Mouse (Mus musculus) hindbrain, embryonic 16.5 days (tissue): ENCODE data around the gene Acacb. TPM values are rescaled to one million over a fixed set of nuclear protein-coding genes. Genes with fewer than 3 reads are reported as not detected.

Experiments
- ATAC-seq: fragments of 200-750 bp; cut with Nextera tagmentation; 2 replicates; pipeline ENCODE4 v1.8.0; 2017; ENCODE audit warnings: moderate TSS enrichment, moderate library complexity
- H3K27ac ChIP-seq: fragments of 300-500 bp; sonication (generic); 2 replicates; pipeline ENCODE4 v1.5.1; 2014; ENCODE audit warnings: low read depth, mild to moderate bottlenecking, control low read depth, low read length, moderate library complexity
- H3K27me3 ChIP-seq: fragments of 300-500 bp; sonication (generic); replicated peaks from 2 replicates; pipeline ENCODE4 v1.6.1; 2014; ENCODE audit warnings: low read length; ENCODE audit not compliant: control insufficient read depth, insufficient read depth
- H3K36me3 ChIP-seq: fragments of 300-500 bp; sonication (generic); 2 replicates; pipeline ENCODE4 v1.6.1; 2014; ENCODE audit warnings: mild to moderate bottlenecking, low read length, moderate library complexity, mixed read lengths; ENCODE audit not compliant: control insufficient read depth, insufficient read depth
- H3K4me1 ChIP-seq: fragments of 300-500 bp; sonication (generic); 2 replicates; pipeline ENCODE4 v1.6.1; 2014; ENCODE audit warnings: low read depth, low read length; ENCODE audit not compliant: control insufficient read depth, insufficient read depth
- H3K4me2 ChIP-seq: fragments of 300-500 bp; sonication (generic); 2 replicates; pipeline ENCODE4 v1.6.1; 2014; ENCODE audit warnings: mild to moderate bottlenecking, low read length, control low read depth, moderate library complexity
- H3K4me3 ChIP-seq: fragments of 300-500 bp; sonication (generic); 2 replicates; pipeline ENCODE4 v1.5.1; 2014; ENCODE audit warnings: mild to moderate bottlenecking, low read length, control low read depth, moderate library complexity
- H3K9ac ChIP-seq: fragments of 300-500 bp; sonication (generic); 2 replicates; pipeline ENCODE4 v1.6.1; 2014; ENCODE audit warnings: low read depth, mild to moderate bottlenecking, control low read depth, low read length, moderate library complexity
- H3K9me3 ChIP-seq: fragments of 300-500 bp; sonication (generic); 2 replicates; pipeline ENCODE4 v1.6.1; 2014; ENCODE audit warnings: mild to moderate bottlenecking, low read length, moderate library complexity; ENCODE audit not compliant: control insufficient read depth
- WGBS: fragments of 180-500 bp; shearing (Covaris S2); extraction: QIAGEN DNeasy Blood & Tissue Kit; methylation state at CpG from one replicate; pipeline ENCODE4 v1.1.7; 2014; 5-methylcytosine and 5-hydroxymethylcytosine counted together
- polyA plus RNA-seq: library from polyadenylated mRNA; unstranded; fragments of >200 nt; fragmentation: Nextera tagmentation; extraction: Ambion mirVana; gene quantifications from 2 replicates; pipeline ENCODE4 v1.2.1, GENCODE M21; 2015

Acacb gene
- polyA plus RNA-seq, 1 experiment from 2014 or later = 5.4 TPM

GRCm38 (mm10) chr5:114131521-114131840 lies 14.9 kb upstream of the Acacb start:
- H3K9me3 ChIP-seq = no peaks in the 10 kb centered on the region
- H3K4me2 ChIP-seq = peak overlapping the region; percentile 99
- H3K27ac ChIP-seq = peak overlapping the region; percentile 54; the same call in 1 of the 2 replicates
- no peak for ATAC-seq
- under 1% methylated on average over 15 of the region's 15 CpGs for WGBS
- H3K36me3 ChIP-seq = no peaks in the 10 kb centered on the region
- H3K9ac ChIP-seq = peak overlapping the region; percentile 64
- H3K4me3 ChIP-seq = peak overlapping the region; percentile 94
- no peaks in the 10 kb centered on the region for H3K27me3 ChIP-seq
- H3K4me1 ChIP-seq = peaks cover 19% of the 10 kb centered on the region

DNA sequence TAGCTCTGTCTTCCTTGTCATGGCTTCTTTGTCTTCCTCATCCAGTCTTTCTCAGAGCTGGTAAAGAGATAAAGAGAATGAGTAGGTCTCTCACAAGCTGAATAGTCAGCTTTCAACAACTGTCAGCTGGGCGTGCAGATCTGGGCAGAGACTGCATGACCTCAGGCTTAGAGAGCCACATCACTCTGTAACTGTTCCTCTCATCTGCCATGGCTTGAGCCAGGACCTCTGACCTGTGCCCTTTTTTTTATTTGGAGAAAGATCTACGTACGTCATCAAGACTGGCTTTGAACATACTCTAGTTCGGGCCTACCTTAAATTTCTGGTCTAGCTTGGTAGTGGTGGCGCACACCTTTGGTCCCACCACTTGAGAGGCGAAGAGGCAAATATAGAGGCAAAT lies 13.5 kb upstream of the Acacb start:
- Histone ChIP-seq H3K27me3 (no peaks in the 10 kb centered on the region), H3K4me3 (no peak overlapping the region), H3K4me1 (peaks cover 14% of the 10 kb centered on the region), H3K36me3 (no peaks in the 10 kb centered on the region), H3K4me2 (no peak overlapping the region), H3K9ac (no peak overlapping the region), H3K27ac (no peak overlapping the region), H3K9me3 (no peaks in the 10 kb centered on the region)
- no peak for ATAC-seq
- WGBS = 85% methylated on average over 6 of the region's 6 CpGs

DNA sequence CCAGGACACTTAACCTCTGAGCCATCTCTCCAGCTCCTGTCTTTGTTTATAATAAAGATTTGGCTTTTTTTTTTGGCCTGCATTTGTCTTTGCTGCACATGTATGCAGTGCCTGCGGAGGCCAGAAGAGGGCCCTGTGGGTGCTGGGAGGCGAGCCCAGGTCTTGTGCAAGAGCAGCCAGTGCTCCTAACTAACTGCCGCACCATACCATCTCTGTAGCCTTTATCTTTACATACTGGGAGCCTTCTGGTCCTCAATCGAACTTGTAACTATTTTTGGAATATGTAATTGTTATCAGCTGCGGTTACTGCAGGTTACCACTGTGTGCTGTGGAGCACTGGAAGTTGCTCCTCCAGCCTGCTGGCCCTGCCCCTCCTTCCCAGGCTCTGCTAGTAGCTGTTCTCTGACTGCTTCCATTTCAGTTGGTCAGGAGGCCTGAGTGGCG lies 12.2 kb upstream of the Acacb start:
- WGBS = 70% methylated on average over 6 of the region's 6 CpGs
- Histone ChIP-seq H3K4me1 (peaks cover 21% of the 10 kb centered on the region), H3K9me3 (no peaks in the 10 kb centered on the region), H3K9ac (no peak overlapping the region), H3K27me3 (no peaks in the 10 kb centered on the region), H3K4me2 (no peak overlapping the region), H3K27ac (no peak overlapping the region), H3K36me3 (no peaks in the 10 kb centered on the region), H3K4me3 (no peak overlapping the region)
- no peak for ATAC-seq

- no peak for ATAC-seq
- peaks cover 20% of the 10 kb centered on the region for H3K4me1 ChIP-seq
- H3K4me2 ChIP-seq = no peak overlapping the region
- H3K27ac ChIP-seq = no peak overlapping the region
- H3K9ac ChIP-seq = no peak overlapping the region
- H3K27me3 ChIP-seq = no peaks in the 10 kb centered on the region
- WGBS = 93% methylated on average over 10 of the region's 10 CpGs
- H3K36me3 ChIP-seq = no peaks in the 10 kb centered on the region
- H3K4me3 ChIP-seq = no peak overlapping the region
- H3K9me3 ChIP-seq = no peaks in the 10 kb centered on the region
These were observed 10.8 kb upstream of the Acacb start for GRCm38 (mm10) chr5:114135516-114135915.

GRCm38 (mm10) chr5:114137481-114138276 lies 8.7 kb upstream of the Acacb start:
- Histone ChIP-seq H3K4me1 (peaks cover 16% of the 10 kb centered on the region; the same call in 1 of the 2 replicates), H3K9me3 (no peaks in the 10 kb centered on the region), H3K27ac (no peak overlapping the region; the same call in 1 of the 2 replicates), H3K36me3 (no peaks in the 10 kb centered on the region), H3K9ac (no peak overlapping the region), H3K4me3 (no peak overlapping the region), H3K27me3 (no peaks in the 10 kb centered on the region), H3K4me2 (no peak overlapping the region; the same call in 1 of the 2 replicates)
- no peak for ATAC-seq
- 74% methylated on average over 15 of the region's 15 CpGs for WGBS

DNA sequence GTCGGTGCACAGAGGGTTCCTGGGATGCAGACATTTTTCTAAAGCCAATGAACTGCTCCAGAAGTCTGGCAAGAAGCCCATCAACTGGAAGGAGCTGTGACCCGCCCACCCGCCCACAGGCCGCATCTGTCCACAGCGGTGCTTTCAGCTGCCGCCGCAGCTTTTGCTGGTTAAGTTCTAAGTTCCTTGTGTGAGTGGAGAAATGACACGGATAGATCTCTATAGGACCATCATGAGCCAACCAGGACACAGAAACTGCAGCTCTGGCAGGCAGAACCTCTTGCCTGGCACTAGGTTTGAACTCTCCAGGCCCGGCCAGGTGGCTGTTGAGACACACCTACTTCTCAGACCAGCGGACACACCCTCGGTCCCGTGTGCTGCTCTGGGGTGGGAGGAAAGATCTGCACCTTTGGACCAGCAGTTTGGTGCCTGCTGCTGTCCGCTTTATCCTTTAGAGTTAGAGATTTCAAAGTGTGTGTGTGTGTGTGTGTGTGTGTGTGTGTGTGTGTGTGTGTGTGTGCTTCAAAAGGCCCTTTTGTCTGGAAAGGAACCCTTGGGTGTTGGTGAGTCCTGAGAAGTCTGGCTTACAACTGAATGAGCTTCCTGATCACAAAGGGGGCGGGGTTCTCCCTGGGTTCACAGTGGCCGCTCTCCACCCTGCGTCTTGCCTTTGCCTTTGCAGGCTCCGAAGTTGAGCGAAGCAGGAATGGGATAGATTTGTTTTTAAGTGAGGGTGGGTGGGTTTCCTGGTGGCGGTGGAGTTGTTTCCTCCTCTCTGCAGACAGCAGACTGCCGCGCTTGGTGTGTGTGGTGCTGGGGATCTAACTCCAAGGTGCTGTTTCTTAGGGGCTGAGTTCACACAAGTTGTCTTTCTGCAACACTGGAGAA lies 7.8 kb upstream of the Acacb start:
- H3K9ac ChIP-seq = no peak overlapping the region
- H3K4me1 ChIP-seq = peaks cover 16% of the 10 kb centered on the region; the same call in 1 of the 2 replicates
- peak; percentile 48; the same call in 1 of the 2 replicates for ATAC-seq
- no peak overlapping the region; the same call in none of the 2 replicates for H3K4me2 ChIP-seq
- no peaks in the 10 kb centered on the region for H3K27me3 ChIP-seq
- H3K36me3 ChIP-seq = no peaks in the 10 kb centered on the region
- H3K4me3 ChIP-seq = no peak overlapping the region
- H3K9me3 ChIP-seq = no peaks in the 10 kb centered on the region
- peak overlapping the region; percentile 80 for H3K27ac ChIP-seq
- WGBS = 45% methylated on average over 21 of the region's 21 CpGs

GRCm38 (mm10) chr5:114139175-114139574 lies 7.2 kb upstream of the Acacb start:
- peak; percentile 89 for ATAC-seq
- Histone ChIP-seq H3K4me3 (no peak overlapping the region), H3K4me2 (no peak overlapping the region; the same call in none of the 2 replicates), H3K27me3 (no peaks in the 10 kb centered on the region), H3K36me3 (no peaks in the 10 kb centered on the region), H3K9me3 (no peaks in the 10 kb centered on the region), H3K27ac (peak overlapping the region; percentile 80), H3K9ac (no peak overlapping the region), H3K4me1 (peaks cover 16% of the 10 kb centered on the region; the same call in 1 of the 2 replicates)
- WGBS = 5% methylated on average over 9 of the region's 9 CpGs

- H3K9ac ChIP-seq = no peak overlapping the region
- no peak for ATAC-seq
- no peak overlapping the region for H3K4me3 ChIP-seq
- no peak overlapping the region for H3K4me2 ChIP-seq
- no peaks in the 10 kb centered on the region for H3K36me3 ChIP-seq
- 88% methylated on average over 14 of the region's 14 CpGs for WGBS
- no peak overlapping the region for H3K27ac ChIP-seq
- H3K4me1 ChIP-seq = no peaks in the 10 kb centered on the region
- no peaks in the 10 kb centered on the region for H3K9me3 ChIP-seq
- H3K27me3 ChIP-seq = no peaks in the 10 kb centered on the region
These were observed 973 bp downstream of the Acacb start for GRCm38 (mm10) chr5:114147043-114147972.
